Mouse (Mus musculus): Measurements from ENCODE around the gene Ablim2. TPM values are rescaled to one million over a fixed set of nuclear protein-coding genes. Genes with fewer than 3 reads are reported as not detected.
A peak's percentile ranks its signal among the peaks of the same experiment; 100 is the strongest.

The Ablim2 gene
- total RNA-seq, 2 experiments from 2014 or later, result 12.2 to 17.5 TPM

DNA sequence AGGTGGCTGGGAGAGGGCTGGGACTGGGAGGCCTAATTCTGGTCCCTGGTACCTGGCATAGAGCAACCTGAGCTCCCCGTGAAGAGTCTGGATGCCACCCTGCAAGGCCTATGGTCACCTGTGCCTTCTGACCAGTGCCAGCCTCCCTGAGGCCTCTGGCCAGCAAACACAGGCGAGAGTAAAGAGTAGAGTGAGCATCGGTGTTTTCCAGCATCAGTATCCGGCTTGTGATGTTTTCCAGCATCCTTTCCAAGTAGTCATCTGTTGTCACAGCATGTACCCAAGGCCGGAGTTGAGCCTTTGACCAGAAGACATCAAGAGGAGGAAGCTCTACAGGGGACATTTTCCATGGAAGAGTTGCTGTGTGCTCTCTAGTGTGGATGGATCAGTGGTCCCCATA, 45.7 kb downstream of the Ablim2 start:
- intact Hi-C loops (cut with DNase I), result no loop called here
- DNase-seq, result no peak

DNA sequence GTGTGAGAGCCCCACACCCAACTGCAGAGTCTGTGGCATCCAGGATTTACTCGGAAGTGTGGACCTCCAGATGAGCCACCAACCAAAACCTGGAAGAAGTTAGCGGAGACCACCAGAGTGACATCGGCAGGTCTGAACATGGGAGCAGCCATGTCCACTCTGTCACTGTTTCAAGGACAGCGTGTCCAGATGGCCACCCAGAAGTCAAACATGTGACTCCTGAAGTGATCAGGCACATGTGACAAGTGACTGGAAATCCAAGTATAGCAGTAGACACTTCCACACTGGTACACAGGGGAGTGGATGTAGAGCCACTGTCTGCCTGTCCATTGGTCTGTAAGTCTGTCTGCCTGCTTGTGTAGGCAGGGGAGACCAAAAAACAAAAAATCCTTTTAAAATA, 47.0 kb downstream of the Ablim2 start:
- intact Hi-C loops (cut with DNase I), result no loop called here
- DNase-seq, result no peak

DNA sequence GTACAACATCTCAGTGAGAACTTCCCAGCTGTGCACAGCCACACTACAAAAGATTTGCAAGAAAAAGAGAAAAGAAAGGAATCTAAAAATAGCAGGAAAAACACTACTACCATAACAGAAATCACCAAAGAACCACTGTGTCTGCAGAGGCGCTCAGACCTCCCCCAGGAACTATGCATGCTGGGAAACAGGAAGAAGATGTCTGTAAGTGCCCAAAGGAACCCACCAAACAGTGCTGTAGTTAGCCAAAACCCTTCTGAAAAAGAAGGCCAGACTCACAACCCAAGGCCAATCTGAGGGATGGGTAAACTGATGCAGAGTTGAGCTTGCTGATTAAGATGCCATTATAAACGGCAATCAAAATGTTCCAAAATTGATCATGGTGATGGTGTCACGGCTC, 47.5 kb downstream of the Ablim2 start:
- no peak for DNase-seq
- intact Hi-C loops (cut with DNase I), result no loop called here

DNA sequence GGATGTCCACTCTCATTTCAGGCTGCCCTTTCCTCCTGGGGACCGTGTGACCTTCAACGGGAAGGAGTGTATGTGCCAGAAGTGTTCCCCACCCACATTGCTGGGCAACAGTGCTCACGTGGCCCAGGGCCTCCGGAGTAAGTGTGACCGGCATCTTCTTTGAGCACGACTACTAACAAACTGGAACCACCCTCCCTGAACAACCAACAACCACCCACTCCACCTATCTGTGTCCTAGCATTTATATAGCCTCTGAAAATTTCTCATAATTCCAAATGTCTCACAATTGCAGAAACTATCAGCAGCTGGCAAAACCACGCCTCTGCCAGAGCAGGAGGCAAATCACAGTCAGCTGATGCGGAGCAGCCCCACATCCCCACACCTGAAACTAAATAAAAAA, 49.3 kb downstream of the Ablim2 start:
- DNase-seq, result no peak

DNA sequence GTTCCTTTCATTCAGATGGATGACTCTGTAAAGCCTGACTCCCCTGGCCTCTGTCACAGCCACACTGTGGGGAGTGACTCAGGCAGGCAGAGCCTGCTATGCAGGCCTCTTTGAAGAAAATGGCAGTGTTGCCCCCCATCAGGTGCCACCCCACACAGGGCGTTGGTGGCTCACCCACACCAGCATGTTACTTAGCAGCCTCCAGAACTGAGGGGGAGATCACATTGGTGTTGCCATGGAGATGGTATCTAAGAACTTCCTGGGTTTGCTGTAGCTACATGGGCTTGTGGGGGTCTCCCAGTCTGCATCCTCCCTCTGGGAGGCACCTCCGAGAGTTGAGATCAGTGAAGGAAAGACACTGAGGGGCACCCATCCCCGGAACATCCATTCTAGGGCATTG, 52.8 kb downstream of the Ablim2 start:
- intact Hi-C loops (cut with DNase I), result no loop called here
- DNase-seq, result no peak

More for the DNA sequence above, 49.3 kb downstream of the Ablim2 start:
- intact Hi-C loops (cut with DNase I), result no loop called here

DNA sequence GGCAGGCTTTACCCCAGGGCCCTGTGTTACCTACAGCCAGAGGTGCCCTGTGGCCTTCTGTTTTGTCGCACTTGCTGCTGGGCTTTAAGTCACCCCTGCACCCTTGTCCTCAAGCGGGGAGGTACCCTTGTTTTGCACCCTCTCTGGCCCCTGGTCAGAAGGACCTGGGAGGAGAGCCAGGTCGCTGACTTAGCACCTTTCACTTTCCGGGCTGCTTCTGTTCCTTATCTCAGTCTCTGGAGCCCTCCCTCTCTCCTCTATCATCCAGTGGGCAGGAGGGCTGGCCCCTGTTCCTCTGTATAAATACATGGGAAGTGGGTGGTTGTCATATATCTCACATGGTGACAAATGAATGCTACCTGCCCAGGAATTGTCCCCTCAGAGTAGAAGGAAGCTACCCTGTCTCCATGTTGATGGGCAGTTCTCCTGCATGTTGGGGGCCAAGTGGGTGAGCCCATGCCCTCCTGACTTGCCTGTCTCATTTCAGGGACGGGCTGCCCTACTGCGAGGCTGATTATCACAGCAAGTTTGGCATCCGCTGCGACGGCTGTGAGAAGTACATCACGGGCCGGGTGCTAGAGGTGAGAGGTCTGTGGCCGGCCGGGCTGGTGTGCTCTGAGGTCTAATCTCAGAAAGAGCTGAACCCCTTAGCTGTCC, 54.1 kb downstream of the Ablim2 start:
- DNase-seq, result peak; percentile 47 to 56

DNA sequence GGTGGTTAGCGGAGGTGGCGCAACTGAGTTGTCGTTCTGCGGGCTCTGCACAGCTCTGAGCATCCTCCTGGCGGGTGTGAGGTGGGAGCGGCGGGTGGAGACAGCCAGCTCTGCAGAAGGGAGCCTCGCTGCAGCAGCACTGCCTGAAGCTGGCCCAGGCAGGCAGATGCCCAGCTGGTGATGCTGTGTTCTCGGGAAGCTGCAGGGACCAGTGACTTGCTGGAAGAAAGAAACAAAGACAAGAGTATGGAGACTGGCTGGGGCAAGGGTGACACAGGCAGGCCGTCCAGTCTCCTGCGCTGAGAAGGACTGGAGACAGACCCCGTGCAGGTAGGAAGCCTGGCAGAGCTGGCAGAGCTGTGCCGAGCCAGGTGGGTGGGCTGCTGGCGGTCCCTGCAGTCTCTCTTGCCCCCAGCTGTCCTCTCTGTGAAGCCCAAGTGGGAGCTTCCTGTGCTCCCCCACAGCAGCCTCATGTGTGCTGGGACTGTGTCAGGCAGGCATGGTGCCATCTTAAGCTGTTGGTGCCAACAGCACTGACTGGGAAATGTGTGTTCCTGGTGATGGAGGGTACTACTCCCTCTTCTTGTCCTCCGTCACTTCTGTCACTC, 56.8 kb downstream of the Ablim2 start:
- no peak for DNase-seq
- intact Hi-C loops (cut with DNase I), result no loop called here

More for the DNA sequence above, 54.1 kb downstream of the Ablim2 start:
- intact Hi-C loops (cut with DNase I), result no loop called here

DNA sequence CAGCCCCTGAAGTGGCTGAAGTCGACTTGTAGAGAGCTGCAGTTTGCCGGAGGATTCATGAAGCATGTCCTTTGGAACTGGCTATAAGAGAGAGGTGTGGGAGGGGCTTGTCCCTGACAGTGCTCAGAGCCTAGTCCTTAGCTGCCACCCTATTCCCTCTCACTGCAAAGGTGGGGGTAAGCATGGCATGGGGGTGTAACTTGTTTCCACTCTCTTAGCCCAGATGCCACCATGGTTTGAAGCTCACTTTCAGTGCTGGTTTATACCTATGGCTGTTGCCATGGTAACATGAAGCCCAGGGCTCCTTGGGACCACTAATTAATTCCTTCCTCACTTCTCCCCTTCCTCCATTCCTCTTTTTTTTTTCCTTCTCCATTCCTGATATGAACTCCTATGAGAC, 57.4 kb downstream of the Ablim2 start:
- intact Hi-C loops (cut with DNase I), result no loop called here
- DNase-seq, result no peak

DNA sequence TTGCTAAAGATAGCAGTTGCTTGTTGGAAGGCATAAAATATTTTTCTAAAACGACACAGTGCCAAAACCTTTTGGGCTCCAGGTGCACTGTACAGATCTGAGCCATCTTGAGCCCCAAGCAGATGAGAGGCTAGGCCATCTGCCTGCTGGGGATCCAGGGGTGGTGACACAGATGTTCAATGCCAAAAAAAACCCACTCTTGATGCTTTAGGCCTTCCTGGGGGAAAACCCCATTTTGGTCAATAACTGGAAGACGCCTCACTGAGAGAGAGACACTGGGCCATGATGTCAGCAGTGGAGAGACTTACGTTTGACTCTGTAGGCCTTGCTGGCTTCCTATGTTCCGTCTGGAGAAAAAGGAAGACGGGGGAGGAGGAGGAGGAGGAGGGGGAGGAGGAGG, 59.6 kb downstream of the Ablim2 start:
- intact Hi-C loops (cut with DNase I), result no loop called here
- DNase-seq, result no peak

DNA sequence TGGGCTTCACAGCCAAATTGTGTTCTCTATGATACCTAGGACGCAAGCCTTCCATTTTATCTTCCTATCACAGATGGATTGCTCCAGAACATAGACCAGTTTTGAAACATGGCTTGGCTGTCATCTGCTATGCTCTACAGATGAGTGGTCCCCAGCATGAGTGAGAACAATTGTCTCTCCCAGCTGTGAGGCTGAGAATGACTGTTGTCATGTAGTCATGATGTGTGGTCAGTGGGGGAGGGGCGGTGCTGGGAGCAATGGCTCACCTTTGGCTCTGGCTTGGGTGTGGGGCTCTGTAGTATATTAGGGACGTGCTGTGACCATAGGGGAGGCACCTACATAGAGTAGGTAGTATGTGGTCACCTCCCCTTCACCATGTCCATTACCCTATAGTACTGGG, 60.2 kb downstream of the Ablim2 start:
- intact Hi-C loops (cut with DNase I), result no loop called here

DNA sequence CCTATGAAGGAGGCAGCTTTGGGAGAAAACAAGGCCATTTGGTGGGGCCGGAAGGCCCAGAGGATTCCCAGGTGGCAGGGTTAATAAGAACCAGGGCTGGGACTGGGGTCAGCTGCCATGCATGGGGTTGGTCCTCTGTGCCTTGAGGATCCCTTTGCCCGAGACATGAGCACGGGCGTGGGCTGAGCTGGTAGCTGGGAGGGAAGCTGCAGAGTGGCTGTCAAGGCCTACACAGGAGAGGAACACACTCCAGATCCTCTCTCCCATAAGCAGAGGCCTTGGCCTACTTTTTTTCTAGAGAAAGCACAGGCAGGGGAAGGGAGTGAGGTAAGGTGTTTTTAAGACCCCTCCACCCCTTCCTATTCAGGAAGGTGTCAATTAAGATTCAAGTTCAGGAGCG, 65.0 kb downstream of the Ablim2 start:
- DNase-seq, result no peak
- intact Hi-C loops (cut with DNase I), result no loop called here

More for the DNA sequence above, 60.2 kb downstream of the Ablim2 start:
- DNase-seq, result no peak

DNA sequence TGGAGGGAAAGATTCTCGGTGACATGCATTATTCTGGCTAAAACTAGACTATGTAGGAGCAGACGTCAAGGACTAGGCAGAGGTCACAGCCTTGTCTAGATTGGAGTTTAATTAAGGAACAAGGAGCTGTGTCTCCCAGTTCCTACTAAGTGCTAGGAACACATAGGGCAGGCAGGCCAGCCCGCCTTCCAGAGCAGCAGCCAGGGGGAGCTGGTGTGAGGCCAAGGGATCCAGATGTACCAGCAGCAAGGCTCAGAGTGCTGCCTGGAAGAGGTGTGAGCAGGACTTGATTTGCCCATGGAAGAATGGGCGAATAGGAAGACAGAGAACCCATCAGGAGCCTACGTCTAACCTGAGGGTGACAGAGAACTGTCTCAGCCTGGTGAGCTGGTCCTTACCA, 68.8 kb downstream of the Ablim2 start:
- intact Hi-C loops (cut with DNase I), result no loop called here

DNA sequence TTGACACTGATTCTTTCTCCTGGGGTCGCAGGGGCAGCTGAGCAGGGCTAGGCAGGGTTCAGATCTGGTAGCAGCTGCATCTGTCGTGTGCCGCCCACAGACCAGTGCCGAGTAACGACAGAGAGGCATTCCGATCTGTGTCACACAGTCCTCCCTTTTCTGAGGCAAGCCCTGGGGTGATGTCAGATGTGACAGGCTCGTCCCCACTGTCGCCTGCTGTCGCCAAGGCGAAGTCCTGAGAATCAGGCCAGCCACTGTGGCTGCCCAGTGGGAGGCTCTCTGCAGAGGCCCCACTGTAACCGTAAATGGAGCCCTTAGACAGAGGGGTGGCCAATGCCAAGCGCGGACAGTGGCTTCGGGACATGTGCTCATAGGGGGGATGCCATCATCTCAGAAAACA, 69.4 kb downstream of the Ablim2 start:
- DNase-seq, result no peak
- intact Hi-C loops (cut with DNase I), result no loop called here

More for the DNA sequence above, 68.8 kb downstream of the Ablim2 start:
- DNase-seq, result no peak

DNA sequence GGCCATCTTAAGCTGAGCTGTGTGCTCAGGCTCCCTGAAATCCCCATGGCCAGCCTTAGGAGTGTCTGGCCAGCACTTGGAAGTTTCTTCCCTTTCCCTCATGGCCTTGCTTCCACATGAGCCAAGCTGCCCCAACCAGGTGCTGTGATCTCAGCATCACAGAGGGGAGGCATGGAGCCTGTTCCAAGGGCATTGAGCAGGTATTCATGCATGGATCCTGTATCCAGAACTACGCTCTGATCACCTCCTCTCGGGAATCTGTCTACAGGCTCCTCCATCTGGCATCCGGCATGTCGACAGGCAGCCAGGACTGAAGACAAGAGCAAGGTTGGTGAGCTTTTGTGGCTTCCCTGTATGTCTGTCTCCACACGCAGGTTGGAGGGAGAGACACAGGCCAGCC, 70.2 kb downstream of the Ablim2 start:
- intact Hi-C loops (cut with DNase I), result no loop called here
- DNase-seq, result no peak

DNA sequence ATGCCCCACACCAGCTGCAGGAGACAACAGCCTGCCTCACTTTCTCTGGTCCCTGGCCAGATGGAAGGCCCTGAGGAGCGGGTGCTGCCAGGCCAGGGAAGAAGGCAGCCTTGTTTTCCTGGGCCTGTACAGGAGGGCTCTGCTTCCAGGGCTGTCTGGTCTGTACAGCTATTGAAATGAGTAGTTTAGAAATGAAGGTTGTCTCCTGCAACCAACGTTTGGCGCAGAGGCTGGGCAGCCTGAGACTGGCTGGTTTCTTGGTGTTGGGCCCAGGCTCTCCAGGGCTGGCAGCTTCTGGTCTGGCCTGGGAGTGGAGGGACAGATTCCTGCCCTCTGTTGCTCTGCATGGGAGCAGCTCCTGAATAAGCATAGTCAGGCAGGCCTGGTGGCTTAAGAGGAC, 72.4 kb downstream of the Ablim2 start:
- peak; percentile 36 to 46 for DNase-seq
- intact Hi-C loops (cut with DNase I), result no loop called here

DNA sequence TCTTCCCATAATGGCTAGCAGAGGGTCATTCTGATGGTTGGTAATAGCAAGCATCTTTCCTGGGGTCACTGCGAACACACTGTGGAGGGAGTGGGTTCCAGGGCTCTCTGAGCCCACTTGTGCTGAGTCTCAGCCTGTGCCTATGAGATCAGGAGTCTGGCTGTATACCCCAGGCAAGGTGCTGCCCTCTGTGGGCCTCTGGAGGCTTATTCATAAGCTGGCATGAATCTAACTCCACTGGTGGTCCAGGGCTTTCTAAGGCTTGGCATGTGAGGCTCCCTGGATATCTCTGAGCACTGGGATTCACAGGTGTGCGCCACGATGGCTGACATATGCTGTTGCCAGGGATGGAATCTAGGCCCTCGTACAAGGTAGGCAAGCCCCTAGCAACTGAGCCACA, 76.2 kb downstream of the Ablim2 start:
- no peak for DNase-seq
- intact Hi-C loops (cut with DNase I), result no loop called here

DNA sequence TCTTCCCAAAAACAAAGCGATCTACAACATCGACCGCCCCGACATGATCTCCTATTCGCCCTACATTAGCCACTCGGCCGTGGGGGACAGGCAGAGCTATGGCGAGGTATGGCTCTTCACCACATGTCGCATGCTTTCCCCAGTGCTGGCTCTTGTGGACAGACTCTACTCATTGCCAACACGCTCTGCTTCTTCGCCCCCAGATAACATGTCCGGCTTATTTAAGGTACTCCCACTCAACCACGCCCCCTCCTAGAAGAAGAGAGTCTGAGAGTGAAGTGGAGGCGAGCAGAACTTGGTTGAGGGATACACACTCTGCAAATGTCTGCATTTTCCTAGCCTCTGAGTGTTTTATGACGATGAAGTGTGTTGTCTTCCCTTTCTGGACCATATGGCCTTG, 79.3 kb downstream of the Ablim2 start:
- no peak for DNase-seq
- intact Hi-C loops (cut with DNase I), result no loop called here

DNA sequence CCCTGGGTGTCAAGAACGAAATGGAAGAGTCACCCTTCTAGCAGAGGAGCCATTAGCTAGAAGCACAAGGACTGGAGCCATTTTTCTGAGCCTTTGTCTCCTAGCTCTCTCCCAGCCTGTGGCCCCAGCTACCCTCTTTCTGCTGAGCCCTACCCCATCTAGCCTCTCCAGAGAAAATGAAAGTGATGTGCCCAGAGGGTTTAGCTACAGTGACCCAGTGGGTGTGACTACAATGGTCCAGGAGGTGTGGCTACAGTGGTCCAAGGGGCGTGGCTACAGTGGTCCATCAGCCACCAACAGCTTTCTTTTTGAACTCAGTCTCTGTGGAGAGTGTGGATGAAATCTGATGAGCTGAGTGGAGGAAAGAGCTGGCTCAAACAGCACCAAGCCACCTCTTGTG, 81.6 kb downstream of the Ablim2 start:
- DNase-seq, result no peak
- intact Hi-C loops (cut with DNase I), result no loop called here

DNA sequence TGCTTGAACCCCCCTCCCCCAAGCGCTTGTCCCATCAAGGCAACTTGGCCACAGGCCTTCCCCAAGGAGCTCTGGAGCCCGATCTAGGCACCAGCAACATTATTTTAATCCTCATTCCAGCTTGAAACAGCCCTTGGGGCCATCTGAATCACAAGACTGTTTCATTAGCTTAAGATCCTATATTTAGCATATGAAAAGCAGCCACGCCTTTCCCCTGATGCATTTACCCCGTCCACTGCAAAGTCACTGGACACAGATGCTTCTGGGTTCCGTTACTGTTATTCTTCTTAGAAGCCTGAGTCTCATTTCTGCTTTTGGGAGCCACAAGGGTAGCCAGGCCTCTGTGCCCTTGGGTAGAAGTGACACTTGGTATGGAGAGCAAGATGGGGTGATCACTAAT, 93.8 kb downstream of the Ablim2 start:
- no peak for DNase-seq
- intact Hi-C loops (cut with DNase I), result no loop called here

DNA sequence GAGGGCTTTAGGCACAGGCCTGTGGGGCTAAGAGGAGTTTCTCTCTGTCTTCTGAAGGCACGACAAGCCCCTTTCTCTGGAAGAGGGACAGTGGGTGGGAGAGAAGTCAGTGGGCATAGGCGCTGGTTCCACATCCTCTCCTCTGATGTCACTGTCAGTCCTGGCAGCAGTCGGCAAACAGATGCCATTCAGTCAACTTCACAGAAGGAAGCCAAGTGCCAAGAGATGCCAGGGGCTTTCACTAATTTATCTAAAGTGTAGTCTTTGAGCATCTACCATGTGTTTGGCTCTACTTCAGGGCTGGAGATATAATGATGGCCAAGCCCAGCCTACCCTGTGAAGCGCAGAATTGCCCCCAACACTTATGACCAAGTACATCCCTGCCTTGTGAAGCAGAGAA, 95.8 kb downstream of the Ablim2 start:
- DNase-seq, result no peak
- intact Hi-C loops (cut with DNase I), result no loop called here

DNA sequence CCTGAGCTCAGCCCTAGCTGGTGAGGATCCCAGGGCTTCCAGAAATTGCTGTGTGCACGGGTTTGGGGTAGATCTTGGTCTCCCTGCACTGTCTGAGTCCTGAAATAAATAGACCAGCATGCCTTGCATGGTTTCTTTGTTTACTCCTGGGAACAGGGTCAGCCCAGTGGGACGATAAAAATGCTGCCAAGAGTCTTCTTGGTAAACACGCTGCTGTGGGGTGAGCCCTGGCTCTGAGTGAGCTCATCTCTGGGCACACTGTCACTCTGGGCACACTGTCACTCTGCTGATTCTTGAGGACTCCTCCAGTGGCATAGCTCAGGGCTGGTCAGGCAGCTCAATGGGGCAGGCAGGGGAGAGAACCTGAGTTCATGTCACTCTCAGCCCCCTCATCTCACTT, 98.6 kb downstream of the Ablim2 start:
- intact Hi-C loops (cut with DNase I), result loop anchor here (5.0 kb wide), 2 partner anchors 154 to 259 kb away; no protein-coding TSS in a partner anchor
- DNase-seq, result no peak

DNA sequence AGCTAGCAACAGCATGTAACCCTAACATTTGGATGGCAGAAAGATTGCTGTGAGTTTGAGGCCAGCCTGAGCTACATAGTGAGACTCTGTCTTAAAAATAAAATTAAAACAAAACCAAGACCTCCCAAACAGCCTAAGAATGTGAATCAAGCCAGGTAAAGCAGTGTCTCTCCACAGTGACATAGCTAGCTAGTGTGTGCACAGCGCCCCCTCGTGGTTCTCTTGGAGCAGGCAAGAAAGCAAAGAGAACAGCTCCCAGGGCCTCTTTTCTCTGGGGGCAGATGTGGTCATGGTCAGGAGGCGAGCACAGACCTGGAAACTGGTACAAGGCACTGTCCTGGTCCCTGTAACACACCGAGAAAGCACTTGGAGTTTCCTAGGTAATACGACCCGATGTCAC, 100.4 kb downstream of the Ablim2 start:
- peak; percentile 73 to 82 for DNase-seq
- intact Hi-C loops (cut with DNase I), result loop anchor here (1.0 to 5.0 kb wide), 4 partner anchors 63 to 261 kb away; no protein-coding TSS in a partner anchor
